Mouse (Mus musculus) neutrophil, adult 5-6 weeks (primary cell): ENCODE measurements around the gene Chst15. TPM values are rescaled to one million over a fixed set of nuclear protein-coding genes. Genes with fewer than 3 reads are reported as not detected.

Source experiments
- ATAC-seq: fragments of 151-379, 151-347 bp; 2 replicates; pipeline ENCODE4 v1.8.0; 2017; ENCODE audit warnings: mild to moderate bottlenecking, moderate TSS enrichment; ENCODE audit not compliant: insufficient number of reproducible peaks, poor library complexity, low FRiP score, severe bottlenecking; ENCODE audit errors: extremely low read depth
- total RNA-seq: library from RNA; stranded (forward); fragments of 200-1000 nt; gene quantifications from 2 replicates; pipeline ENCODE4 v1.2.3, GENCODE M21; 2017

The Chst15 gene
- total RNA-seq, 1 experiment from 2014 or later = 81.4 TPM

- no peak for ATAC-seq
Observed at GRCm38 (mm10) chr7:132199686-132200085, 117.3 kb downstream of the Chst15 start.

DNA sequence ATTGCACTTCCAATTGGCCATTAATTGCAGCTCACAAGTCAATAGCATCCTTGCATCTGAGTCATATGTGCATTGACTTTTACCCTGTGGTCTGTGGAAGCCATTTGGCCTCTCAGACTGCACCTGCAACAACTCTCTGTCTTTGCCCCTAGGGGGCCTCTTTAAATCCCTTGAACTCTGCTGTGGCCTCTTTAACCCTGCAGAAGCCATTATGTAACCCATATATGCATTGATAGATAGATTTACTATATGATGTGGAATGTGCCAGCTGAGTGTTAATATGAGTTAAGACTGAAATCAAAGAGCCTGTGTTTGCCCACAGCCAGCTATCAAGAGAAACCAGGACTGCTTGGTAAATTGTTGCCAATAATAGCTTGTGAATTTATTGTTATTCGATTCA, 118.2 kb downstream of the Chst15 start:
- ATAC-seq = no peak

DNA sequence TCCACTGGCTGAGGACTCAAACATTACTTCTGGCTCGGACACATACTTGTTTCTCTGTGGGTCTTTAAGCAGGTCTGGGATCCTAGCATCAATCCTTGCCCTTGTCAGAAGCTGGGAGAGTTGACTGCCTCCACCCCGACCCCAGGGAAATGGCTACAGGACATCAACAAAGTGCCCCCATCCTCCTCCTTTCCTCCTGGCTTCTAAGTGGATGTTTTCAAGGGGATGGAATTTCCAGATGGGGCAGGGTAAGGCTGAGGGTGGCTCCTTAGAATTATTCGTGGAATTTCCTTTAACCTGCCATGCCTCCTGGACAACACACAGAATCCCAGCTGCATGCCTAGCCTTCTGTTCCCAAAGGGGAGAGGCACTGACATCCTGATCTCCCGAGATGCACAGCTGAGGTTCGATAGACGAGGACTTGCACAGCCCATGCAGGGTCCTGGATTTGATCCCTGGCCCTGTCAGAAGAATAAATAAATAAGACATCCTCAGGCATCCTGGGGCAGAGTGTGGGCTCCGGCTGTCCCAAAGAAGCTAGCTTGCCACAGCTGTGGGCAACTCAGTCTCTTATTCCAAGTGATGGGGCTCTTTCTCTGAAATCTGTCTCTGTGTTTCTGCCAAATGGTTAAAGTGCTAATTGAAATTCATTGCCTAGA, 119.1 kb downstream of the Chst15 start:
- ATAC-seq = no peak

DNA sequence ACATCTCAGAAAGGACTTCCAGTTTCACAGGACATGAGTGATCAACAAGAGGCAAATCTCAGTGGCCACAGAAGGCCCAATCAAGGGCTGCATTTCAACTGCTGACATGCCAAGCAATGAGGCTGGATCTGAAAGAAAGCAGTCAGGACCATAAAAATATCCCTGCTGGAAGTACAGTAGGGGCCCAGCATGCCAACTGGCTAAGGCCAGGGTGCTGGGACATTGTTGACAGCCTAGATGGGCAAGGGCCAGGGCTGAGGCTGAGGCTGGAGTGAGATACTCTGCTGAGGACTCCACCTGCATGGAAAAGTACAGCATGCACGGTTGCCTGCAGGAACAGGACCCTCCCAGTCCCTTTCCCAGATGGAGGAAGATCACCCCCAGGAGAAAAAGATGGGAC, 120.4 kb downstream of the Chst15 start:
- no peak for ATAC-seq

DNA sequence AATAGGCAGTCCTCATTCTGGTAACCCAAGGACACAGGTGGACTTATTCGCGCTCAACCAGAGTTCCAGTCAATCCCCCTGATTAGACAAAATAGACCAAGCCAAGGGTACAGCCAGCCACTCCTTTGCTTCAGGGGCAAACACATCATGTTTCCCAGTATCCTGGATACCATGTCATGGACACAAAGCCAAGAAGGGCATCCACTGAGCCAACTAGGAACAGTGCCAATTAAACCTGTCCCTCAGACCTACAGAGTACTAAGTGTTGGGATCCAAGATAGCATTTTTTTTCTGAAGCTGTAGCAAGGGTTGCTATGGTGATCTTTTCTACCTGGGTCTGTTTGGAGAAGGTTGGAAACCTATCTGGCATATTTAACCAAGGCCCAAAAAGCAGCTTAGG, 123.4 kb downstream of the Chst15 start:
- ATAC-seq = no peak

GRCm38 (mm10) chr7:132187456-132187855, 129.6 kb downstream of the Chst15 start:
- ATAC-seq = no peak

Other genes with a start within 250 kb of the Chst15 start
- gene Cpxm2, start 162.5 kb downstream of the Chst15 start, total RNA-seq = 0.37 TPM in 1 of 2 replicates, not detected in the other